Mouse (Mus musculus) kidney, adult 2 months (tissue): ENCODE results near the gene Chaf1a.

ENCODE experiments used
- CTCF ChIP-seq: fragments of 200-500 bp; conservative IDR thresholded peaks from 2 replicates; pipeline ENCODE4 v1.5.1; 2011; ENCODE audit warnings: low read depth, mild to moderate bottlenecking, control low read depth, low read length, moderate library complexity, mixed read lengths; ENCODE audit not compliant: insufficient read depth, insufficient read length
- POLR2A ChIP-seq: fragments of 200-500 bp; IDR thresholded peaks from one replicate; pipeline ENCODE4 v1.6.1; 2011; ENCODE audit warnings: low read depth, low read length, control low read depth

GRCm38 (mm10) chr17:56022989-56023290, 17.3 kb upstream of the Chaf1a start:
- no peak for TF ChIP-seq CTCF
- TF ChIP-seq POLR2A, result no peak
